Mouse (Mus musculus): ENCODE measurements at regions not wholly inside any gene's neighbourhood (a gene's known extent, or its start where the extent isn't known, plus 50 kb on each side); places are given as distances from the start of the nearest gene placed in this dataset.

DNA sequence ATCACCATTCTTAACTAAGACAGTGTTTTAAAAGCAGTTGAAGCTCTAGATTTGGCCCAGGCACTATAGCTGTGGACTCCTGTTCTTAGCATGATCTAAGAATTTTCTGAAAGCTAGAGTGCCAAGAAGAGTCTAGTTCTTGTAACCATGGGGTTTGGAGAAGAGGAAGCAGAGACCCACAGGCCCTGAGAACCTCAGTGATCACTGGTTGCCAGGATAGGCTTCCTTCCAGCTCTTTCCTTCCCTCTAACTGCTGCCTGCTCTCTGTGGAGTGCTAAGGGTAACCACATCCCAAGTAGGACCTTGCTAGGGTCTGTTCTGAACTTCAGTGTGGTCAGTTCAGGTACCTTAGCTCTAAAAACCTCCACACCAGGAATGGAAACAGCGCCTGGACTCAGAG lies 81.0 kb upstream of the Arhgap5 start:
- TF ChIP-seq CTCF (IDR thresholded peaks at IDR 0.05; ENCODE audit: insufficient read depth, low read depth, low read length), result no peak
- no peak for TF ChIP-seq POLR2A (IDR thresholded peaks at IDR 0.05; ENCODE audit: insufficient read depth, low read depth, low read length)

All from olfactory bulb, adult 2 months (tissue).